Mouse (Mus musculus) liver, adult (tissue): ENCODE measurements around the gene Wars.

Source experiments
- GATA4 ChIP-seq: IDR thresholded peaks from 2 replicates; pipeline ENCODE4 v1.6.1; 2014; ENCODE audit warnings: mild to moderate bottlenecking, low read length; ENCODE audit not compliant: insufficient replicate concordance

The Wars gene

GRCm38 (mm10) chr12:108887077-108887476 lies 6.9 kb downstream of the Wars start:
- TF ChIP-seq GATA4 = peak; percentile 28; the same call in 1 of the 2 replicates

- TF ChIP-seq GATA4 = no peak
Observed at GRCm38 (mm10) chr12:108885906-108886305, 8.1 kb downstream of the Wars start.

DNA sequence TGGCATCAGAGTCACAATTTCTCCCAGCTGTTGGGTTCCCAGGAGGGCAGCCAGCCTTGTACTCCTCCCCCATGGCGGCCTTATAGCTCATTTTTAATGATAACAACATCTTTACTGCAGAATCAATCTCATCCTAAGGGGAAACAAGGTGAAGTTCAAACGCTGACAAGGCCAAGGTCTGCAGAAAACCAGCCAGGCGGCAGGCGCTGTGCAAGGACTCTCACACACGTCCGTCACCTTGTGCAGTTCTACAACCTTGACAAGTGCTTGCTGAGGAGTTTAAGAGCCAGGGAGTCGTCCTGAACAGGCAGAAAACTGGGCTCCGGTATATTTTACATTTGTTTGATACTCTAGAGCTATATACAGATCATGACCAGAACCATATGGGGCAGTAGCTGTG lies 11.2 kb downstream of the Wars start:
- no peak for TF ChIP-seq GATA4

DNA sequence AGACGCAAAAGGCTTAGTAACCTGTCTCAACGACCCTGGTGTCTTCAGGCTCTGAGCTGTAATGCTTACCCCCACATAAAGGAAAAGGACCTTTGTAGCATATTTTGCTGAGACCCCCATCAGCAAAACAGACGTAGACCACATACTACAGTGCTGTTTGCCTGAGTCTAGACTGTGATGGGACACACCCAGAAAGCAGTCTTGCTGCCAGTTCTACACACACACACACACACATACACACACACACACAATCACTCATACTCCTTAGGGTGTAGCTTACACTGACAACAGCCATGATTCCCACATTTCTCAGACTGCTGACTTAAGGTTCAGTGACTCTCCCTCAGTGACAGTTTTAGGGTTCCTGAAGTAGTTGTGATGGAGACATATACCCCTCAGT lies 12.8 kb downstream of the Wars start:
- no peak for TF ChIP-seq GATA4

- no peak for TF ChIP-seq GATA4
Observed at GRCm38 (mm10) chr12:108880606-108881005, 13.4 kb downstream of the Wars start.

DNA sequence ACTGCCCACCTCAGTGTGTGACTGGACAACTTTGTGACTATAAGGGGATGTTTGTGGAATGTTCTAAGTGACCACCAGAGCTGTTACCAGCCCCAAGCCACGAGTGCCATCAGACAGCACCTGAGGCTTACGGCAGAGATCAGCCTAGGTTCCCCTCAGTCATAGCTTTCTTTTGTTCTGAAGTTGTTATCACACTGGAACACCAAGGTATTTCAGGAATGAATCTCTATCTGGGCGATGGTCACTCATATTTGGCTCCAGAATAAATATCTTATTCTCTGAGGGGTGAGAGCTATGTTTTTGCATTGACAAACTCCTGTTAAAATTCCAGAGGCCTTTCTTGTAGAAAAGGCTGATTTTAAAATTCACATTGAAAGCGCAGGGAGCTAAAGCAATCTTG lies 14.8 kb downstream of the Wars start:
- no peak for TF ChIP-seq GATA4

GRCm38 (mm10) chr12:108873122-108873521 lies 20.9 kb downstream of the Wars start:
- no peak for TF ChIP-seq GATA4

GRCm38 (mm10) chr12:108869575-108869974 lies 24.4 kb downstream of the Wars start:
- TF ChIP-seq GATA4 = no peak

DNA sequence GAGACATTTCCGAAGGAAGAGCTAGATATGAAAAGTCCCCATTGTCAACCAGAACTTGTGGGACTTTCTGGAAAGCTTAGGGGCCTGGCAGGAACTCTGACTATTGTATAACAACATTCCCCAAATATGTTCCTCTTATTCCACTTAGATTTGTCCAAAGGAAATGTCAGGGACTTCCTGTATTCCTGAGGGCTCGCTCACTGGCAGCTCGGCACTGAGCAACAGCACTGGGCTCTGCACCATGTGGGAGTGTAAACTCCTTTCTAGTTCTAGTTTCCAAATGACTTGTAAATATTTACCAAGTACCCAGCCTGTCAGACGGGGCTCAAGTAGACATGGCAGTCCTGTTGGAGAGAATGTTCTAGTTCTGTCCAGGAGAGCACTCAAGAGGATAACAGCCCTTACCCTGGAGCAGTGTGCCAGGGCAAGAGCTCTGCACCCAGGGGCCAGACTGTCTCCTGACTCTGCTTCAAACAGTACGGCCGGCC lies 28.9 kb downstream of the Wars start:
- peak; percentile 52; the same call in 1 of the 2 replicates for TF ChIP-seq GATA4

- TF ChIP-seq GATA4 = no peak
Observed at GRCm38 (mm10) chr12:108858486-108858885, 35.5 kb downstream of the Wars start.

GRCm38 (mm10) chr12:108857589-108858184 lies 36.3 kb downstream of the Wars start:
- no peak for TF ChIP-seq GATA4

GRCm38 (mm10) chr12:108857109-108857508 lies 36.9 kb downstream of the Wars start:
- no peak for TF ChIP-seq GATA4

GRCm38 (mm10) chr12:108856186-108856585 lies 37.8 kb downstream of the Wars start:
- no peak for TF ChIP-seq GATA4

DNA sequence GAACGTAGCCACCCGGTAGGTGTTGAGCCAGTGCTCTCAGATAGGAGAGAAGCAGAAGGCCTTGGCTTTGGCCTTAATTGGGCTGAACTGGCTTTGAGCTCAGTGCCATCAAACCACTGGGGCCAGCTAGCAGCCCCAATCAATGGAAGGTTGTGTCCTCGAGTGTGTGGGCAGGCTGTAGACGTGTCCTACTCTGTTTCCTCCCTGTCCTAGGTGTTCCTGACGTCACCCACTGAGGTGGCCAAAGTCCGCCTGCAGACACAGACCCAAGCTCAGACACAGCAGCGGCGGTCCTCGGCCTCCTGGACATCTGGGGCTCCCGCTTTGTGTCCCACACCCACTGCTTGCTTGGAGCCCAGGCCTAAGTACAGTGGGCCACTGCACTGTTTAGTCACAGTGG lies 38.9 kb downstream of the Wars start:
- no peak for TF ChIP-seq GATA4

- no peak for TF ChIP-seq GATA4
Observed at GRCm38 (mm10) chr12:108852822-108853221, 41.2 kb downstream of the Wars start.

DNA sequence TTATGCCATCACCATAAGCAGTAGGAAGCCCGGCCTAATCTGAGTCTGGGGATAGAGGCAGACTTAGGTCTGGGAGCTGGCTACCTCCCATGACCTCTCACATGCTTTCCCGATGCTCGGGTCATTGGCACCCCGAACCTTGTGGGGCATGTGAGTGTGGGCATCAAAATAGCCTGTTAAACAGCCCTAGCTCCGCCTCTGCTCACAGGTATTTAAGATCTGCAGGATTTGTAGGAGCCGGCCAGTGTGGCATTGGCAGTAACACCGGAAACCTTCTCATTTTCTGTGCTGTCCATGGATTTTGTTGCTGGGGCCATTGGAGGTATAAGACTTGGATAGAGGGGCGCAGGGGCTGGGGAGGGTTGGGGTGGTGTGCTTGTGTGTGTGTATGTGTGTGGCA lies 43.1 kb downstream of the Wars start:
- TF ChIP-seq GATA4 = no peak

- peak; percentile 23; the same call in 1 of the 2 replicates for TF ChIP-seq GATA4
Observed at GRCm38 (mm10) chr12:108850129-108850528, 43.8 kb downstream of the Wars start.
